Comparison of ENCODE assay signal across 17 mouse cellular contexts in genomic region chr5:69663961-69664360, GRCm38 (mm10).
DNase-seq lines count a peak whose midpoint lies in the region; ATAC-seq and TF ChIP-seq lines count a peak whose summit lies in the region.
"Had no signal": no experiment of that assay in that cellular context is flagged by ENCODE, and none has a peak within 500 bp of the region (broad histone marks: within the 10 kb centered on the region; RNA-seq: fewer than 3 reads in every experiment).

No protein-coding gene starts in this region.

- H3K27me3 ChIP-seq in heart, embryonic 11.5 days (ENCODE audit: control insufficient read depth, insufficient read depth, low read length): no peaks in the 10 kb centered on the region
- H3K27me3 ChIP-seq in heart, postnatal 0 days (ENCODE audit: control insufficient read depth, insufficient read depth, low read length): no peaks in the 10 kb centered on the region
- no peaks in the 10 kb centered on the region for H3K27me3 ChIP-seq in hindbrain, embryonic 11.5 days (ENCODE audit: control insufficient read depth, insufficient read depth, low read length)
- H3K27me3 ChIP-seq: embryonic facial prominence, embryonic 12.5 days; forebrain, embryonic 15.5 days; hindbrain, embryonic 15.5 days had no signal

- no peak overlapping the region for H3K4me3 ChIP-seq in heart, embryonic 11.5 days (ENCODE audit: low read depth, low read length)
- no peak overlapping the region for H3K4me3 ChIP-seq in heart, postnatal 0 days (ENCODE audit: low read depth, low read length)
- H3K4me3 ChIP-seq in hindbrain, embryonic 11.5 days (ENCODE audit: low read depth, low read length): no peak overlapping the region
- H3K4me3 ChIP-seq: embryonic facial prominence, embryonic 12.5 days; forebrain, embryonic 15.5 days; hindbrain, embryonic 10.5 days; hindbrain, embryonic 15.5 days had no signal

- peak; percentile 40 for DNase-seq in heart, adult 8-10 months (ENCODE audit: low spot score)
- DNase-seq in heart, postnatal 0 days (ENCODE audit: low spot score): peak; percentile 10
- DNase-seq in heart, postnatal 36 days: peak; percentile 4 to 33
- no peak for DNase-seq in spleen, postnatal 4 days (ENCODE audit: low spot score in 2 of 2)
- no peak for DNase-seq in hindbrain, embryonic 11.5 days (ENCODE audit: low spot score)
- DNase-seq: adrenal gland, adult 2 months; adrenal gland, postnatal 25 days; cerebellum, adult 2 months; cerebellum, postnatal 10 days; embryo, embryonic 11 days; kidney, adult 2 months had no signal

- no peak for TF ChIP-seq CTCF in heart, postnatal 0 days (IDR thresholded peaks at IDR 0.05; ENCODE audit: low read depth)

- 65% methylated on average over 3 of the region's 3 CpGs for WGBS in heart, embryonic 11.5 days (ENCODE audit: insufficient replicate concordance)
- WGBS in heart, postnatal 0 days: 24% methylated on average over 3 of the region's 3 CpGs
- 84% methylated on average over 3 of the region's 3 CpGs for WGBS in hindbrain, embryonic 11.5 days

- H3K4me2 ChIP-seq in heart, embryonic 11.5 days: no peak overlapping the region
- no peak overlapping the region for H3K4me2 ChIP-seq in heart, postnatal 0 days (ENCODE audit: low read depth, low read length)
- H3K4me2 ChIP-seq in hindbrain, embryonic 11.5 days (replicated peaks; ENCODE audit: low read depth, low read length): no peak overlapping the region
- H3K4me2 ChIP-seq: embryonic facial prominence, embryonic 12.5 days; forebrain, embryonic 15.5 days; hindbrain, embryonic 15.5 days had no signal

- no peaks in the 10 kb centered on the region for H3K4me1 ChIP-seq in heart, embryonic 11.5 days (ENCODE audit: control insufficient read depth, insufficient read depth, low read length)
- H3K4me1 ChIP-seq in heart, postnatal 0 days (ENCODE audit: control insufficient read depth, insufficient read depth): no peaks in the 10 kb centered on the region
- H3K4me1 ChIP-seq in hindbrain, embryonic 11.5 days (replicated peaks; ENCODE audit: control insufficient read depth, insufficient read depth, low read length): no peaks in the 10 kb centered on the region
- H3K4me1 ChIP-seq: embryonic facial prominence, embryonic 12.5 days; forebrain, embryonic 15.5 days; hindbrain, embryonic 10.5 days; hindbrain, embryonic 15.5 days had no signal

- no peak for ATAC-seq in heart, embryonic 11.5 days (replicated peaks; ENCODE audit: insufficient number of reproducible peaks, low FRiP score, low TSS enrichment)
- ATAC-seq in heart, postnatal 0 days (ENCODE audit: insufficient read depth, low read depth): no peak
- ATAC-seq in hindbrain, embryonic 11.5 days (ENCODE audit: low FRiP score): no peak
- ATAC-seq: forebrain, embryonic 15.5 days; intestine, embryonic 16.5 days had no signal

- no peak overlapping the region for H3K9ac ChIP-seq in heart, embryonic 11.5 days (ENCODE audit: low read depth, low read length)
- H3K9ac ChIP-seq in heart, postnatal 0 days (replicated peaks; ENCODE audit: low read depth, low read length): no peak overlapping the region
- H3K9ac ChIP-seq in hindbrain, embryonic 11.5 days (ENCODE audit: low read depth, low read length): no peak overlapping the region
- H3K9ac ChIP-seq: embryonic facial prominence, embryonic 12.5 days; forebrain, embryonic 15.5 days; hindbrain, embryonic 15.5 days had no signal

- intact Hi-C loops in heart, postnatal 36 days (cut with DNase I): no loop called here

- TF ChIP-seq EP300 in heart, postnatal 0 days (IDR thresholded peaks at IDR 0.05; ENCODE audit: low read depth): no peak

- no peaks in the 10 kb centered on the region for H3K9me3 ChIP-seq in heart, embryonic 11.5 days (replicated peaks; ENCODE audit: control insufficient read depth, low read length)
- no peaks in the 10 kb centered on the region for H3K9me3 ChIP-seq in heart, postnatal 0 days (replicated peaks; ENCODE audit: control insufficient read depth, low read length)
- H3K9me3 ChIP-seq in hindbrain, embryonic 11.5 days (ENCODE audit: control insufficient read depth, low read length): no peaks in the 10 kb centered on the region
- H3K9me3 ChIP-seq: embryonic facial prominence, embryonic 12.5 days; forebrain, embryonic 15.5 days; hindbrain, embryonic 10.5 days; hindbrain, embryonic 15.5 days had no signal

- H3K36me3 ChIP-seq in heart, embryonic 11.5 days (ENCODE audit: control insufficient read depth, insufficient read depth, low read length): no peaks in the 10 kb centered on the region
- no peaks in the 10 kb centered on the region for H3K36me3 ChIP-seq in heart, postnatal 0 days (replicated peaks; ENCODE audit: control insufficient read depth, insufficient read depth, low read length)
- H3K36me3 ChIP-seq in hindbrain, embryonic 11.5 days (ENCODE audit: control insufficient read depth, insufficient read depth, low read length): no peaks in the 10 kb centered on the region
- H3K36me3 ChIP-seq: embryonic facial prominence, embryonic 12.5 days; forebrain, embryonic 15.5 days; hindbrain, embryonic 10.5 days; hindbrain, embryonic 15.5 days had no signal

- H3K27ac ChIP-seq in heart, embryonic 11.5 days (ENCODE audit: low read depth, low read length): no peak overlapping the region
- no peak overlapping the region for H3K27ac ChIP-seq in heart, postnatal 0 days (ENCODE audit: low read depth)
- H3K27ac ChIP-seq in hindbrain, embryonic 11.5 days (ENCODE audit: low read depth, low read length): no peak overlapping the region
- H3K27ac ChIP-seq: embryonic facial prominence, embryonic 12.5 days; forebrain, embryonic 15.5 days; hindbrain, embryonic 10.5 days; hindbrain, embryonic 15.5 days had no signal

Comparison
In these comparisons a context has a peak if more than half of its experiments do, and no peak if none do; other contexts are left out.
1. DNase-seq: peak in heart, adult 8-10 months (single experiment), heart, postnatal 0 days (single experiment) and heart, postnatal 36 days (2 of 2); none in spleen, postnatal 4 days (0 of 2) and hindbrain, embryonic 11.5 days (single experiment).